Mouse (Mus musculus): Measurements from ENCODE around the gene Ttl.

DNA sequence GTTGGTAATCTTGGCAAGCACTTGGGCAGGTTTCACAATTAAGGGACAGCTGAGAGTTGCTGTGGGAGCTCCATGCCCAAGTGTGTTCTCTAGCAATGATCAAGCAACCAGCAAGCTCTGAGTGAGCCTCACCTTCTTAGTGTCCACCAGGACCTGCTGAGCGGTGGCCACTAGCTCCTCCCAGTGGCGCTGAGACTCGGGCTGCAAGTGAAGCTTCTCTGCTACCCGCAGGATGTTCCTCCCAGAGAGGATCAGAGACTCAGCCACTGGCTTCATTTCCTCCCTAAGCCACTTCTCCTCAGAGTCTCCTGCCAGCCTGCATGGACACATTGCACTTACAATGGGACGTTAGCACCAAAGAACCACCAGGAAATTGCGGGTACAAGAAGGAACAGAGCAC lies 25.2 kb upstream of the Ttl start:
- no peak for TF ChIP-seq CTCF (IDR thresholded peaks at IDR 0.05; ENCODE audit: control insufficient read depth, insufficient read depth, insufficient replicate concordance, low read depth, low read length)
- TF ChIP-seq POLR2A (IDR thresholded peaks at IDR 0.05; ENCODE audit: control insufficient read depth, low read depth, low read length) = no peak

Data from testis, adult 2 months (tissue).